Mouse (Mus musculus) stomach, adult 2 months (tissue): Measurements from ENCODE around the gene Grwd1. TPM values are rescaled to one million over a fixed set of nuclear protein-coding genes. Genes with fewer than 3 reads are reported as not detected.

Source experiments
- polyA plus RNA-seq: library from polyadenylated mRNA; depleted of rRNA; stranded (reverse); fragments of >200 nt; gene quantifications from 2 replicates; pipeline ENCODE4 v1.2.3, GENCODE M21; 2012; rRNA removed

Grwd1 gene
- 7.6 TPM in 2 replicates for polyA plus RNA-seq

DNA sequence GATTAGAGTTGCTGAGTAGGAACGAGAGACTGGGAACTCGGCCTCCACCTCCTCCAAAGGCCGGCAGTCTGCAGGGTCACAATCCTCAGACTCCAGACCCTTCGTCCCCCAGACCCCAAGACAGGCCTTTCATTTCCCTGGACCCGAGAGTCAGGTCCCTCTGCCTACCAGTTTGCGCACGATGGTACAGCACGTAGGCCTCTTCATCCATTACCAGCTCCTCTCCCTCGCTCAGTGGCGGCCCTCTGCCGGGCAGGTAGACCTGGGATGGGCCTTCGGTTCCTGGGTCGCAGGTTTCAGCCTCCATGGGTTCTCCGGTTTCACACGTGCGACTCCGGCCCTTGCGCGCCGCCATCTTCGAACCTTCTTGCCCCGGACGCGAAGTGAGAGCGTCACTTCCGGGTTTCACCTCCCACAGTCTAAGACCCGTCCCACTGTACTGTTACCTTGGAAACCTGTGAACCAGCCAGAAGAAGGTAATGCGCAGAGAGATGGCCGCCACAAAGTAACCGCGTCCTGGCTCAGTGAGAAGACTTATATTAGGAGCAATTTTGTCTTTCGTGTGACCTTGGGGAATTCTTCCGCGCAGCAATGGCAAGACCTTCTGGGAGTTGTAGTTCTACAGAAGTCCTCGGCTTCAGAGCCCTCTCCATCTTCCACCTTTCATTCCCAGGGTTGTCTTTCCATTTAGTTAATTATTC lies at the start of gene Grwd1:
Gene Grwd1, minus strand, starts transcription at position 518 of the 701 bp plus-strand sequence.

GRCm38 (mm10) chr7:45878278-45878677 lies 47.5 kb upstream of the Grwd1 start, which contains the start of gene Grin2d:
Gene Grin2d (minus strand): TSS chr7:45878378.

DNA sequence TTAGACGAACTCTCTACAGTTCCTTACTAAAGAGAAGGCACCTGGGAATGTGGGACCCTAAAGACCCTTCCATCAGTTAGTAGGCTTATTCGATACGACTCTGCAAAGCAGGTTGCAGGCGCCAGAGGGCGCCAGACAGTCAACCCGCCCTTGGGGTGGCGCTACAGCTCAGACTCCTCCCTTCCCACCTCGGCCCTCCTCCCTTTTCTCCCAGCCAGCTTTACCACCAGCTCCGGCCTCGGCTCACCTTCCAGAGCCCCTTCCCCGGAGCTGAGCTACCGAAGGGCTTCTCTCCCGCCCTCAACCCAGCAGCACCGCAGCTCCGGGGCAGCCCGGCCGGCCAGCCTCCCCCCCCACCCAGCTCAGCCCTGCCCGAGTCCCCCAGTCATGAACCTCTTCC lies 41.9 kb upstream of the Grwd1 start, which contains the start of gene Kdelr1:
Gene Kdelr1, plus strand, starts transcription at position 149 of the 400 bp plus-strand sequence.

DNA sequence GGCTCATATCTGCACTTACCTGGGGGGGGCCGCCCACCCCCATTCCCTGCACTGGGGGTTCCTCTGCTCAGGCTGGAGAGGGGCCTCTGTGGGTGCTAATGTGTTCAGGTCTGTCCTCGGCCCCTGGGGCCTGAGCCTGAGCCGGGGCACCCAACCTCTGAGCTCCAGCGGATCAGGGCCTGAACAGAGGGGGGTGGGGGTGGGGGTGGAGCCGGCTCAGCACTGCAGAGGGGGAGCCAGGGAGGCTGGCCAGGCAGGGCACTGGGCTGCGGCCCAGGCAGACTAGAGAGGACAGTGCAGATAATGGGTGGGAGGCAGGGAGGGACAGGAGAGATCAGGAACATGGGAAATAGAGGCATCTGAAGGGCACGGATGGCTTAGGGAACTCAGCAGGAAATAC lies 6.1 kb downstream of the Grwd1 start, which contains the start of gene Kcnj14:
Gene Kcnj14, minus strand, starts transcription at position 185 of the 400 bp plus-strand sequence.

DNA sequence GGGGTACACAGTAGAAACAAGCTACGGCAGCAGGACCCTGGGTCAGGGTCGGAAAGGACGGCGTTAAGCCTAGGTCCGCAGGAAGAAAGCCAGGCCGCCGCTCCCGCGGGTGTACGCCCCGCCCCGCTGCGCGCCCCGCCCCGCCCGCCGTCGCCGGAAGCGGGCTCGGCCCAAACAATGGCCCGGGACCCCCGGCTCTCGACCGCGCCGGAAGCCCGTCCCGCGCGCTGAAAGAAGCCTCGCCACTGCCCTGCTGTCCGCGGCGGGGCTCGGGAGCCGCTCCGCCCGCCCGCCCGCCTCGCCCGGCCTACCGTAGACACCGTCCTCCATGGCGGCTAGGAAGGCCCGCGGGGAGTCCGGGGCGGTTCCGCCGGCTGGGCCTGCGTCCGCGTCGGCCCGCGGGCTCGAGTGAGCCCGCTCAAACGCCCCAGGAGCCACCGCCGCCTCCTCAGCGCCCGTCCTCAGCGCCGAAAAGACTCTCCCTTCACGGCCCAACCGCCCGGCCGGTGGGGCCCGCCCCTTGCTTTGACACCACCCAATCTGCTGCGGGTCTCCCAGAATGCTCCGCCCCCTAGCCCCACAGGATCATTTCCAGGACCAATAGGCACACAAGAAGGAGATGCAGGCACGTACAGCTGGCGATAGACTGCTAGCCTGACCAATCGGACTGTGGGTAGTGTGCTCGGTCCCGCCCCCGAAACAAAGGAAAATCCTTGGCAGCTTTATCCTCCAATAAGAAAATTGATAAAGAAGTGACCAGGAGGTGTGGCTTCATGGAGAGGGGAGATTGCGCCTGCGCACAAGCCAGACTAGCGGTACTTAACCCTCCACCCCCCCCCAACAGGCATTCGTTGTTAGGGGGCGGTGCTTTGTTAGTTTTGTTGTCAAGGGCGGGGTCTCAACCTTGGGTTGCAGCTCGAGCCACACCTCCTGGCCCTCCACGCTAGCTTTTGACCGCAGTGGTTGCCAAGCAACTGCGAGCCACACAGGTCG lies 16.7 kb downstream of the Grwd1 start, which contains the start of gene Cyth2:
Gene Cyth2, minus strand, starts transcription at position 795 of the 993 bp plus-strand sequence.

GRCm38 (mm10) chr7:45784524-45785372 lies 46.0 kb downstream of the Grwd1 start, which contains the start of gene Sult2b1:
Gene Sult2b1 (minus strand): TSS chr7:45784669.

GRCm38 (mm10) chr7:45783511-45784091 lies 47.1 kb downstream of the Grwd1 start, which contains the start of gene Lmtk3:
Gene Lmtk3 (plus strand): TSS chr7:45783738.

Other genes starting within 250 kb of the Grwd1 start
- 0.09 TPM in 1 of 2 replicates, not detected in the other for gene Fgf21, start 215.5 kb downstream of the Grwd1 start, polyA plus RNA-seq
- 0.60 and 1.6 TPM in 2 replicates for gene Fut1, start 213.7 kb downstream of the Grwd1 start, polyA plus RNA-seq
- 0.11 and 0.29 TPM in 2 replicates for gene Izumo1, start 209.1 kb downstream of the Grwd1 start, polyA plus RNA-seq
- 8.6 and 10.0 TPM in 2 replicates for gene Rasip1, start 203.5 kb downstream of the Grwd1 start, polyA plus RNA-seq
- 2.1 and 3.5 TPM in 2 replicates for gene Mamstr, start 191.0 kb downstream of the Grwd1 start, polyA plus RNA-seq
- gene Fut2, start 164.6 kb downstream of the Grwd1 start, polyA plus RNA-seq, result 40.4 and 57.4 TPM in 2 replicates
- gene Ntn5, start 146.9 kb downstream of the Grwd1 start, polyA plus RNA-seq, result 0.94 and 3.5 TPM in 2 replicates
- gene Sec1, start 136.5 kb downstream of the Grwd1 start, polyA plus RNA-seq, result 0.08 and 0.23 TPM in 2 replicates
- gene Car11, start 131.1 kb downstream of the Grwd1 start, polyA plus RNA-seq, result 7.3 and 11.6 TPM in 2 replicates
- 8.9 and 12.6 TPM in 2 replicates for gene Dbp, start 125.9 kb downstream of the Grwd1 start, polyA plus RNA-seq
- 950 and 1,663 TPM in 2 replicates for gene Rpl18, start 115.5 kb downstream of the Grwd1 start, polyA plus RNA-seq
- gene Sphk2, start 112.9 kb downstream of the Grwd1 start, polyA plus RNA-seq, result 62.1 and 73.9 TPM in 2 replicates
- gene Fam83e, start 109.7 kb downstream of the Grwd1 start, polyA plus RNA-seq, result 134 and 147 TPM in 2 replicates
- not detected in 2 replicates for gene Spaca4, start 105.1 kb downstream of the Grwd1 start, polyA plus RNA-seq
- 1.4 and 2.2 TPM in 2 replicates for gene Lmtk3, start 47.2 kb downstream of the Grwd1 start, polyA plus RNA-seq
- gene Sult2b1, start 46.3 kb downstream of the Grwd1 start, polyA plus RNA-seq, result 28.3 and 35.1 TPM in 2 replicates
- gene Cyth2, start 16.4 kb downstream of the Grwd1 start, polyA plus RNA-seq, result 35.8 and 65.2 TPM in 2 replicates
- gene Kcnj14, start 6.2 kb downstream of the Grwd1 start, polyA plus RNA-seq, result 0.02 and 0.05 TPM in 2 replicates
- gene Kdelr1, start 41.8 kb upstream of the Grwd1 start, polyA plus RNA-seq, result 141 and 144 TPM in 2 replicates
- gene Grin2d, start 47.4 kb upstream of the Grwd1 start, polyA plus RNA-seq, result 2.1 and 3.5 TPM in 2 replicates
- 0.11 and 0.23 TPM in 2 replicates for gene Syngr4, start 65.8 kb upstream of the Grwd1 start, polyA plus RNA-seq
- 21.2 and 21.7 TPM in 2 replicates for gene Tmem143, start 66.0 kb upstream of the Grwd1 start, polyA plus RNA-seq
- gene Emp3, start 90.5 kb upstream of the Grwd1 start, polyA plus RNA-seq, result 123 and 138 TPM in 2 replicates
- 0.82 and 1.2 TPM in 2 replicates for gene Ccdc114, start 93.1 kb upstream of the Grwd1 start, polyA plus RNA-seq
- 0.22 and 0.79 TPM in 2 replicates for gene Abcc6, start 199.4 kb upstream of the Grwd1 start, polyA plus RNA-seq
- gene Nomo1, start 202.8 kb upstream of the Grwd1 start, polyA plus RNA-seq, result 8.3 and 12.3 TPM in 2 replicates